Mouse (Mus musculus): ENCODE data around the gene Txndc16.

DNA sequence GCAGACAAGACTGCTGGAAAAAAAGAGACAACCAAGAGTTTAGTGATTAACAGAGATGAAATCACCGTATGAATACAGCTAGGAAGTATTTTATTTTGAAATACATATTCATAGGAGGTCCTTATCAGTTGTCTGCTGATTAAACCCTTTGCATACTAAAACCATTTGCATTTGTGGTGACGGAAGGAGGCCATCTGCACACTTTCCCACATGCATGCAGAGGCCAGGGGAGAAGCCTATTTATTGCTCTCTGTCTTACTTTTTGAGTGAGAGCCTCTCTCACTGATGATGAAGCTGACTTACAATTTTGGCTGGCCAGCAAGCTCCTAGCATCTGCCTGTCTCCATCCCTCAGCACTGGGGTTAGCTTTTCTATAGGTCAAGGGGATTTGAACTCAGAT, 84.2 kb downstream of the Txndc16 start:
- TF ChIP-seq POLR2A (IDR thresholded peaks at IDR 0.05; ENCODE audit: insufficient read length, low read depth) (no peak), E2F4 (IDR thresholded peaks at IDR 0.05; ENCODE audit: insufficient read depth) (no peak), MAX (IDR thresholded peaks at IDR 0.05; ENCODE audit: low read depth) (no peak), USF1 (IDR thresholded peaks at IDR 0.05; ENCODE audit: low read depth) (no peak), MYOD1 (IDR thresholded peaks at IDR 0.05; ENCODE audit: control insufficient read depth in 1 of 3, insufficient read length in 2 of 3, low read depth in 2 of 3) (no peak), CEBPB (IDR thresholded peaks at IDR 0.05; ENCODE audit: insufficient read depth, poor library complexity, severe bottlenecking) (no peak), TCF12 (IDR thresholded peaks at IDR 0.05; ENCODE audit: insufficient read depth, poor library complexity, severe bottlenecking) (no peak)
